Mouse (Mus musculus): Measurements from ENCODE around the gene Cryzl1. TPM values are rescaled to one million over a fixed set of nuclear protein-coding genes. Genes with fewer than 3 reads are reported as not detected.

The Cryzl1 gene
- total RNA-seq, 4 experiments from 2014 or later = 26.0 to 30.4 (median 27.1) TPM

- DNase-seq (ENCODE audit: low spot score) = peak; percentile 89
Observed at GRCm38 (mm10) chr16:91688619-91689334, 40.0 kb downstream of the Cryzl1 start, which contains the start of gene Donson. Donson (minus strand) TSS chr16:91688770.

DNA sequence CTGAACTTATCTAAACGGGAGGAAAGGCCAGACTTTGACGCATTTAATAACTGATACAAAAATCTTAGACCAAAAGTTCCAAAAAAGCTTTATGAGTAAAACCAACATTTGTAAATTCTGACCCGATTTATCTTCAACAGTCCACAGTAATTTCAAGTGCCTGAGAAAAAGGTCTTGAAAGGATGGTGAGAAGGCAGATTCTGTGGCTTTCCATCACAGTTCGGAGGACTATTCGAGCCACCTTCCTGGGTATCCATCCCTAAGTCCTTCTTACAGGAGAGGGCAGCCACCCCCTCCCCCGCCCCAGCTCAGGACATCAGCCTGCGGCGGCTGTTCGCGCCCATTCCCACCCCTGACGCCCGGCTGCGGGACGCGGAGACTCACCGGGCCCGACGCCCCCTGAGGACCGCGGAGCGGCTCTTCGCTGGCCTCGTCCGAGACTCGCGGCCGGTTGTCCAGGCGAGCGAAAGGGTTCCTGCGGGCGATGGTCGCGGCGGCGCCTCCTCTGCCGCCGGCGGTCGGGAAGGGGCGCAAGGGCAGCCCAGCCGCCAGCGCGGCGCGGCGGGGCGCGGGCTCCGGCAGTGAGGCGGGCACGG lies 40.7 kb downstream of the Cryzl1 start:
- no peak for DNase-seq (ENCODE audit: low spot score)

DNA sequence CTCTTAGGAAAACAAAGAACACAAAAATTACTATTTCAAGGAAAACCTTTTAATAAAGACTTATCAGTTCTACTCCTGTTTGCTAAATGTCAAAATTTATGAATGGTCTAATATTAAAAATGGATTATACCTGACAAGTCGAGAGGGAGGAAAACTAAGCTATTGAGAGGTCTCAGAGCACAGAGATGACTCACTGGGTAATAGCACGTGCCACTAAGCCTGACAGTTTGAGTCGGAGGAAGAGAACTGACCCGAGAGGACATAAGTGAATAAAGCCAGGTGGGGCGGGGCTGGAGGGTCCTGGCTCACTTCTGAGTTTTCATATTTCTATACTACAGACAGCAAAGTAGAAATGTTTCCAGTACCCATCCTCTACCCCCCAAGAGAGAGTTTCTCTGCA lies 42.4 kb downstream of the Cryzl1 start:
- DNase-seq (ENCODE audit: low spot score) = no peak

DNA sequence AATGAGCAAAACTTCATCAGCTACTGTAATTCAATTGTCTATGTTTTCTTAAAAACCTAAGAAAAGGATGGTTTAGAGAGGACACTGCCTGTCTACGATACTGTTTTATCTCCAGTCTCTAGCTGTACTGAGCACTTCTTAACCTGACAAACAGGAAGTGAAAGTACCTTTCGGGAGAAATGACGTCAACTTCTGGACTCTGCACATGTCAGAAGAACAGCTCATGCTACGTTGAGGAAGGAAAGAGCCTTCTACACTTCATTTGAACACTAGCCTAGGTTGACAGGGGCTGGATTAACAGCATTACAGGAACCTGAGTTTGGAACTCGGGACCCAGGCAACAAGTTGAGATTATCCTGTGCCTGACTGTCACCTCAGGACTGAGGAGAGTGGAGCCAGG lies 43.2 kb downstream of the Cryzl1 start:
- DNase-seq (ENCODE audit: low spot score) = no peak

GRCm38 (mm10) chr16:91680656-91681055 lies 48.1 kb downstream of the Cryzl1 start:
- DNase-seq (ENCODE audit: low spot score) = no peak

DNA sequence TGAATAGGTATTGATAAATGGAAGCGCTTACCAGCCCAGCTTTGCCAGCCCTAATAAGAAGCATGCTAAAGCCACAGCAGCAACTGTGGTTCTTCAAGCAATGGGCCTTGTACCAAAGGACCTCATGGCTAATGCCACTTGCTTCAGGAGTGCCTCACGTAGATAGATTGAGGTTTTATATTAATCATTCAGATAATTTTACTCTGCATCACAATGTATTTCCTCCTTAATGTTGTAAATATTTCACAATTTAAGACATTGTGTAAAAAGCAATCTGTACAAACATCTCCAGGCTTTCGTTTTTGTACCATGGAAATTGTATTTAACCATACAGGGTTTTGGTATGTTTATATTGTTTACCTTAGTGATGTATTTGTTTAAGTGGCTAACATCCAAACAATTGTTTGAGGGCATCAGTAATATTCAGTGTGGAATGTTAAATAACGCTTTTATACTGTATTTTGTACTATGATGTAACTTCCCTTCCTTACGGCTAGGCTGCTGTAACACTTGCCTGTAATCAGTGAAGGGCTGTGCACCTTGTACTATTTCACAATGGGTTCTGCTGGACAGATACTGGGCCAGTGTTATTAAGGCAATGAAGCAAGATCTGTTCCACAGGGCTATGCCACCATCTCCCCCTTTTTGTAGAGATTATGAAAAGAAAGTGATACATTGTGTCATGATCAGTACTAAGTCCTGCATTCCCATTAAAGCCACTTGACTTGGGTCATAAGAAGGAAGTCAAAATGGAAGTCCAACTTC lies 50.4 kb downstream of the Cryzl1 start:
- DNase-seq (ENCODE audit: low spot score) = no peak

DNA sequence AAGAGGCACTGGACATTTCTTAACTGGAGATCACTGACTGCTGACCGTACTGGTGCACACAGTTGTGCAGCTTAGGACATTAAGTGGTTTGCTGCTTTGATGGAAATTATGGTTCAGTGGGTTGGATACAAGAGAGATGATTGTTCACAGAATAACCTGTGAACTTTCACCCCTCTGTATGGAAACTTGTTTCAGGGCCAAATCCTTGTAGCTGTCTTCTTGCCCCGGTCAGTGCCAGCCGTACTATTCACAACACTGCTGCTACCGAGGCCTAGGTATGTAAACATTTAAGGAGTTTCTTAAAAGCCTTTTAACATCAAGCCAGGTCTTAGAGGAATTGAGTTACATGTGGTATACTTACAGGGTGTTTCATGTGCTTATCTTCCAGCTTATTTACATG lies 54.3 kb downstream of the Cryzl1 start:
- no peak for DNase-seq (ENCODE audit: low spot score)

- DNase-seq (ENCODE audit: low spot score) = no peak
Observed at GRCm38 (mm10) chr16:91663795-91664194, 65.0 kb downstream of the Cryzl1 start.

DNA sequence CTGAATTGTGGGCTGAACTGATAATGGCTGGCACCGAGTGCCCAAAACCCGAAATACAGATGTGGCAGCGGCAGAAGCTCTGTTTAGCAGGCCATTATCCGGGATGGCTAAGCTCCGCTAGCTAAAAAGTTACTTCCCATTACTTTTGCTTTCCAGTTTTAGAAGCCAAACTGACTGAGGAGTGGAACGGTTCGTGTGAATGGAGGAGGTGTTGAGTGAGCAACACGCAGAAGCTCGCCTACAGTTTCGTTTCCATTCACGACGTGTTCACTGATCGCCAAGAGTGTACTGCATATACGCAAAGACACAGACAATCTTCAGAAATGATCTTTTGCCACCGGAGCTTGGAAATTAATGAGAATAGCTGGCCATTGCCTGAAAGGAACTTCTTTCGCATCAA lies 66.4 kb downstream of the Cryzl1 start:
- DNase-seq (ENCODE audit: low spot score) = no peak

DNA sequence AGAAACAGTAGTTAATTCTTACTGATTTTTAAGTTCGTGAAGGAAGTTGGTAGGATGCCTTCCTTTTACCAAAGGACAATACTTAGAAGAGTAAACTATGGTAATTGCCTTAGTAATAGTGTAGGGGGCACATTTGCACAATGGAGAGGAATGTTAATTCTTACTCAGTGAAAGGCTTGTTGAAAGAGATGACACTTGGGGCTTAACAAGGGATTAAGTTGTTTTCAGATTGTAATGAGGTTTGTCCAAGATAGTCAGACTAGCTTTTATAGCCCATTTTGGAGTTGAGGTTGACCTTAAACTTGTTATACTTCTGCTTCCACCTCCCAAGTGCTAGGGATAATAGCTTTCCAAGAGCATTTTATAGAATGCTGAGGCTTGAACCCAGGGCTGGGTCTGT lies 67.4 kb downstream of the Cryzl1 start:
- no peak for DNase-seq (ENCODE audit: low spot score)

DNA sequence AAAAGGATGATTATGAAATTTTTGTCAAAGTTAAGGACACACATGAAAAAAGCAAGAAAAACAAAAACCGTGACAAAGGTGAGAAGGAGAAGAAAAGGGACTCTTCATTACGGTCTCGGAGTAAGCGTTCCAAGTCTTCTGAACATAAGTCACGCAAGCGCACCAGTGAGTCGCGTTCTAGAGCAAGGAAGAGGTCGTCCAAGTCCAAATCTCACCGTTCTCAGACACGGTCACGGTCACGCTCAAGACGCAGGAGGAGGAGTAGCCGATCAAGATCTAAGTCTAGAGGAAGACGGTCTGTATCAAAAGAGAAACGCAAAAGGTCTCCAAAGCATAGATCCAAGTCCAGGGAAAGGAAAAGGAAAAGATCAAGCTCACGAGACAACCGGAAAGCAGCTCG lies 69.0 kb downstream of the Cryzl1 start:
- no peak for DNase-seq (ENCODE audit: low spot score)

- no peak for DNase-seq (ENCODE audit: low spot score)
Observed at GRCm38 (mm10) chr16:91658471-91658870, 70.3 kb downstream of the Cryzl1 start.

- DNase-seq (ENCODE audit: low spot score) = no peak
Observed at GRCm38 (mm10) chr16:91657285-91657684, 71.5 kb downstream of the Cryzl1 start.

DNA sequence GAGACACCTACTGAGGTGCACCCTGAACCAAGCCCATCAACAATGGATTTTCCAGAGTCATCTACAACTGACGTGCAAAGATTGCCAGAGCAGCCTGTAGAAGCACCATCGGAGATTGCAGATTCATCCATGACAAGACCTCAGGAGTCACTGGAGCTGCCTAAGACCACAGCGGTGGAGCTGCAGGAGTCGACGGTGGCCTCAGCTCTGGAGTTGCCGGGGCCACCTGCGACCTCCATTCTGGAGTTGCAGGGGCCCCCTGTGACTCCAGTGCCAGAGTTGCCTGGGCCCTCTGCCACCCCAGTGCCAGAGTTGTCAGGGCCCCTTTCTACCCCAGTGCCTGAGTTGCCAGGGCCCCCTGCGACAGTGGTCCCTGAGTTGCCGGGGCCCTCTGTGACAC lies 73.5 kb downstream of the Cryzl1 start:
- no peak for DNase-seq (ENCODE audit: low spot score)

- no peak for DNase-seq (ENCODE audit: low spot score)
Observed at GRCm38 (mm10) chr16:91652191-91652590, 76.6 kb downstream of the Cryzl1 start.

GRCm38 (mm10) chr16:91649781-91650180 lies 79.0 kb downstream of the Cryzl1 start:
- no peak for DNase-seq (ENCODE audit: low spot score)

DNA sequence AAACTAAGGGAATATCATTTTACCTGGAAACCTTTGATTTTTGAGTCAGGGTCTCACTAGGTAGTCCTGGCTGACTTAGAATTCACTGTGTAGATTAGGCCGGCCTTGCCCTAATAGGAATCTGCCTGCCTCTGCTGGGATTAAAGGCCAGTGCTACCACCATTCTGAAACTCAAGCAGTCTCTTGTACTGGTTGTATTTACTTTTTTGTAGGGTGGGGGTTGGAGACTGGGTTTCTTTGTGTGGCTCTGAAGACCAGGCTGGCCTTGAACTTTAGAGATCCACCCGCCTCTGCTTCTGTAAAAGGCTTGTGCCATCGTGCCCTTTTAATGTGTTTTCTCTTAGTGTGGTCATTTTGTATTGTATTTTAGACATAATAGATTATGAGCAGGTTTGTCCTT lies 79.5 kb downstream of the Cryzl1 start:
- DNase-seq (ENCODE audit: low spot score) = no peak

GRCm38 (mm10) chr16:91648220-91648550 lies 80.6 kb downstream of the Cryzl1 start:
- DNase-seq (ENCODE audit: low spot score) = peak; percentile 72

DNA sequence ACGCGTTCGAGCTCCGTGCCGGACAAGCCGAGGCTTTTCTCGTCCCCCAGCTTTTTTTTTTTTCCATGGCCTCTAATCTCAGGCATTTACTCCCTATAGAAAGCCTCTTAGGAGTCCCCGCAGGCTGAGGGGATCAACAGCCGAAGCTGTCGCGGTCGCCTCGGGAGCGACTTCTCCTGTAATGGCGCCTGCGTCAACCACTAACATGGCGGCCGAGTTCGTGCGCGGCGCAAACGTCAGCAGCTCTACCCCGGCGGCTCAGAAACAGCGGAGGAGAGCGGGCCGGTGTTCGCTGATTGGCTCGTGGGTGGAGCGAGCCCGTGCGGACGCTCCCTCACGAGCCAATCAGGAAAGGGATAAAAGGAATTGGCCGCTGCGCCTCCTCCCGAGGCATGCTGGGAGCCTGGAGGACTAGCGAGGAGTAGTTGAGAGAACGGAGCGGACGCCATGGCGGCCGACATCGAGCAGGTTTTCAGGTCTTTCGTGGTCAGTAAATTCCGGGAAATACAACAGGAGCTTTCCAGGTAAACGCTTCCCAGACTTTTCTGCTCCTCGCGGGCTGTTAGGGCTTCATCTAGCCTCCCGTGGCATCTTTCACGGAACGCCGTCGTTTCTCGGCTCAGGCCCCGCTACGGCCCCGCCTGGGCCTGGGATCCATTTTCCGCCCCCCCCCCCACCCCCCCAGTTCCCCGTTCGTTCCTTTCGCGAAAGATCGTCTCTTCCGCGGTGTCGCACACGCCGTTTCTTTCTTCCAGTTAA lies 81.1 kb downstream of the Cryzl1 start, which contains the start of gene Son:
Son (plus strand) TSS at position 46 of the 759 bp plus-strand sequence.
- DNase-seq (ENCODE audit: low spot score) = peak; percentile 96

- DNase-seq (ENCODE audit: low spot score) = peak; percentile 94
Observed at GRCm38 (mm10) chr16:91646681-91647419, 81.9 kb downstream of the Cryzl1 start, which contains the start of gene Gart. Gart (minus strand) TSS chr16:91646952.

DNA sequence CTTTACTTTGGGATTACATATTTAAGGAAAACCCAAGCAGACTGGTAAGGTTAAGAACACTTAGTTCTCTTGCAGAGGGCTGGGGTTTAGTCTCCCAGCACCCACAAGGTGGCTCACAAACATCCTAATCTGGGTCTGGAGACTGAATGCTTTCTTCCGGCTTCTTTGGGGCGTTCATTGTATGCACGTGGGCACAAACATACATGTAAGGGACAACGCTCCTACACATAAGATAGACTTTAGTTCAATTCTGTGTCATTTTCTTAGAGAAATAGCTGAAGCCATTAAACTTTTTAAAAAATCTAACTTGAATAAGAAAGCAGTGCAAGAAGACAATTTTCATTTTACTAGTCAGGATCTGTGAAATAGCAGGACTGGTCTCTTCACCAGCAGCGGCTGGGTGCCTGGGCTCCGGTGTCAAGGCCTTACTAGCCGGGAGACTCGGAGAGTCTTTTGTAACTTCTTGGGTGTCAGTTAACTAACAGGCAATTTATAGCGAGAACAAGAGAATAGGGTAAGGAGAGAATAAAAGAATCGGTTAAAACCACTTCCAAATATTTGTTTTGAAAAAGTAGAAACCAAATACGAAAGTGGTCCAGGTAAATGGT lies 82.7 kb downstream of the Cryzl1 start:
- no peak for DNase-seq (ENCODE audit: low spot score)

All from heart, adult 8-10 months (tissue).